Mouse (Mus musculus) CH12.LX (cell line): ENCODE measurements around the gene Tectb. TPM values are rescaled to one million over a fixed set of nuclear protein-coding genes. Genes with fewer than 3 reads are reported as not detected.

Source experiments
- DNase-seq: peaks from one replicate; pipeline ENCODE4 v3.0.0-alpha.2; 2013; ENCODE audit errors: extremely low read depth
- H3K27ac ChIP-seq: 2 replicates; pipeline ENCODE4 v1.5.1; 2012; ENCODE audit warnings: low read depth, mild to moderate bottlenecking, control low read depth, moderate library complexity; ENCODE audit not compliant: insufficient read depth
- H3K27me3 ChIP-seq: replicated peaks from 2 replicates; pipeline ENCODE3; 2012; ENCODE audit warnings: inconsistent platforms
- H3K36me3 ChIP-seq, 2 experiments: replicated peaks in 1 of 2; 2 replicates each; pipeline versions ENCODE3 to v1.6.1; 2012; ENCODE audit warnings: inconsistent platforms in 1 of 2, low read length in 1 of 2, mild to moderate bottlenecking in 1 of 2, mixed read lengths in 1 of 2, moderate library complexity in 1 of 2; ENCODE audit not compliant: control insufficient read depth in 1 of 2, insufficient read depth in 1 of 2
- H3K4me1 ChIP-seq, 2 experiments: 2 replicates each; pipeline ENCODE4 v1.6.1; 2012; ENCODE audit warnings: inconsistent platforms in 1 of 2, moderate library complexity in 1 of 2; ENCODE audit not compliant: insufficient read depth in 2 of 2, control insufficient read depth in 1 of 2
- H3K4me2 ChIP-seq: 2 replicates; pipeline ENCODE4 v1.6.1; 2012; ENCODE audit warnings: low read depth, mild to moderate bottlenecking, control low read depth; ENCODE audit not compliant: poor library complexity, insufficient read depth, severe bottlenecking
- H3K4me3 ChIP-seq, 3 experiments: fragments of 150-350 bp in 1 of 3; sonication (generic) in 1 of 3; replicated peaks in 1 of 3; 2 replicates each; pipeline versions ENCODE3 to v1.5.1; 2011 to 2012; ENCODE audit warnings: low read depth in 2 of 3, low read length in 2 of 3, mild to moderate bottlenecking in 2 of 3, moderate library complexity in 2 of 3, control low read depth in 1 of 3, improper control_type of control experiment in 1 of 3, inconsistent platforms in 1 of 3, mixed read lengths in 1 of 3; ENCODE audit not compliant: poor library complexity in 1 of 3
- H3K79me2 ChIP-seq: replicated peaks from 2 replicates; pipeline ENCODE4 v1.6.1; 2012; ENCODE audit warnings: mild to moderate bottlenecking, moderate library complexity; ENCODE audit not compliant: control insufficient read depth, poor library complexity, insufficient read depth, severe bottlenecking; ENCODE audit errors: extremely low read depth
- H3K9ac ChIP-seq: 2 replicates; pipeline ENCODE4 v1.6.1; 2012; ENCODE audit warnings: low read depth, mild to moderate bottlenecking, control low read depth, moderate library complexity; ENCODE audit not compliant: insufficient read depth
- H3K9me3 ChIP-seq: replicated peaks from 2 replicates; pipeline ENCODE3; 2012; ENCODE audit warnings: low read length, inconsistent platforms, mixed read lengths
- BHLHE40 ChIP-seq: IDR thresholded peaks from 2 replicates; pipeline ENCODE4 v1.6.1; 2011; ENCODE audit warnings: mild to moderate bottlenecking, low read depth, low read length, improper control_type of control experiment
- CHD2 ChIP-seq: IDR thresholded peaks from 2 replicates; pipeline ENCODE4 v1.6.1; 2011; ENCODE audit warnings: low read length, improper control_type of control experiment
- E2F4 ChIP-seq: IDR thresholded peaks from 2 replicates; pipeline ENCODE4 v1.6.1; 2011; ENCODE audit warnings: low read depth, low read length, improper control_type of control experiment; ENCODE audit not compliant: insufficient replicate concordance
- ETS1 ChIP-seq: conservative IDR thresholded peaks from 2 replicates; pipeline ENCODE4 v1.6.1; 2012; ENCODE audit warnings: low read depth, mild to moderate bottlenecking, inconsistent platforms, low read length, improper control_type of control experiment, moderate library complexity
- JUN ChIP-seq: IDR thresholded peaks from 2 replicates; pipeline ENCODE4 v1.6.1; 2011; ENCODE audit warnings: low read depth, mild to moderate bottlenecking, low read length, improper control_type of control experiment, moderate library complexity; ENCODE audit not compliant: insufficient read depth
- JUND ChIP-seq: conservative IDR thresholded peaks from 2 replicates; pipeline ENCODE4 v1.6.1; 2011; ENCODE audit warnings: low read depth, low read length, improper control_type of control experiment
- KAT2A ChIP-seq: IDR thresholded peaks from 2 replicates; pipeline ENCODE4 v1.6.1; 2012; ENCODE audit warnings: low read length, improper control_type of control experiment, inconsistent platforms; ENCODE audit not compliant: insufficient replicate concordance
- MAX ChIP-seq: IDR thresholded peaks from 2 replicates; pipeline ENCODE4 v1.6.1; 2011; ENCODE audit warnings: low read length, improper control_type of control experiment
- MYC ChIP-seq: IDR thresholded peaks from 2 replicates; pipeline ENCODE4 v1.6.1; 2011; ENCODE audit warnings: low read depth, mild to moderate bottlenecking, improper control_type of control experiment, low read length
- NRF1 ChIP-seq: IDR thresholded peaks from 2 replicates; pipeline ENCODE4 v1.6.1; 2014; ENCODE audit warnings: low read depth, mild to moderate bottlenecking, inconsistent platforms, low read length, improper control_type of control experiment, moderate library complexity
- PAX5 ChIP-seq: IDR thresholded peaks from 2 replicates; pipeline ENCODE4 v1.6.1; 2012; ENCODE audit warnings: low read length, inconsistent platforms, mixed read lengths
- POLR2AphosphoS2 ChIP-seq: IDR thresholded peaks from 2 replicates; pipeline ENCODE4 v1.6.1; 2011; ENCODE audit warnings: low read depth, low read length, improper control_type of control experiment
- SMC3 ChIP-seq: IDR thresholded peaks from 2 replicates; pipeline ENCODE4 v1.6.1; 2011; ENCODE audit warnings: low read depth, low read length, improper control_type of control experiment
- TCF12 ChIP-seq: IDR thresholded peaks from 2 replicates; pipeline ENCODE4 v1.6.1; 2014; ENCODE audit warnings: low read depth, mild to moderate bottlenecking, inconsistent platforms, low read length, improper control_type of control experiment
- UBTF ChIP-seq: IDR thresholded peaks from 2 replicates; pipeline ENCODE4 v1.6.1; 2012; ENCODE audit warnings: low read depth, mild to moderate bottlenecking, inconsistent platforms, low read length, improper control_type of control experiment, moderate library complexity
- USF1 ChIP-seq: IDR thresholded peaks from 2 replicates; pipeline ENCODE4 v1.6.1; 2014; ENCODE audit warnings: low read depth, mild to moderate bottlenecking, inconsistent platforms, low read length, improper control_type of control experiment
- USF2 ChIP-seq: conservative IDR thresholded peaks from 2 replicates; pipeline ENCODE4 v1.6.1; 2011; ENCODE audit warnings: low read depth, low read length, improper control_type of control experiment
- ZKSCAN1 ChIP-seq: IDR thresholded peaks from 2 replicates; pipeline ENCODE4 v1.6.1; 2012; ENCODE audit warnings: low read depth, inconsistent platforms, low read length, improper control_type of control experiment, borderline replicate concordance
- ZMIZ1 ChIP-seq: IDR thresholded peaks from 2 replicates; pipeline ENCODE4 v1.6.1; 2012; ENCODE audit warnings: low read depth, mild to moderate bottlenecking, inconsistent platforms, low read length, improper control_type of control experiment
- ZNF384 ChIP-seq: IDR thresholded peaks from 2 replicates; pipeline ENCODE4 v1.6.1; 2012; ENCODE audit warnings: low read depth, low read length, improper control_type of control experiment, inconsistent platforms
- dilution Hi-C: fragments of 300-500 bp; cut with MboI; formaldehyde crosslinking; loops from 2 replicates; pipeline ENCODE4 v1.14.3; 2020; ENCODE audit warnings: low sequenced_read_pairs; ENCODE audit not compliant: extremely low pct_unique_long_range_greater_than_20kb, extremely low pct_ligation_motif_present
- in situ Hi-C: fragments of 300-500 bp; cut with MboI; formaldehyde crosslinking; loops from 3 replicates; pipeline ENCODE4 v1.14.3; 2019; ENCODE audit warnings: low sequenced_read_pairs, low pct_ligation_motif_present, low pct_unique_long_range_greater_than_20kb, mixed read lengths
- polyA plus RNA-seq: library from polyadenylated mRNA; unstranded; fragments of >175 nt; gene quantifications from 2 replicates; pipeline ENCODE4 v1.2.1, GENCODE M21; 2012; ENCODE audit warnings: low read depth; ENCODE audit not compliant: insufficient read length
- total RNA-seq, 2 experiments: library from RNA; depleted of rRNA; stranded (reverse); fragments of 300-350 nt in 1 of 2; fragments of >200 nt in 1 of 2; gene quantifications; 2 replicates each; pipeline ENCODE4 v1.2.3; 2012 to 2014

Tectb gene
- total and polyA plus RNA-seq, 3 experiments = not detected

- H3K9me3 ChIP-seq = no peaks in the 10 kb centered on the region
- no peak overlapping the region for H3K9ac ChIP-seq
- H3K4me2 ChIP-seq = no peak overlapping the region
- no peaks in the 10 kb centered on the region for H3K36me3 ChIP-seq
- TF ChIP-seq KAT2A = no peak
- TF ChIP-seq UBTF = no peak
- TF ChIP-seq POLR2AphosphoS2 = no peak
- TF ChIP-seq MYC = no peak
- TF ChIP-seq ETS1 = no peak
- no peak for TF ChIP-seq BHLHE40
- TF ChIP-seq CHD2 = no peak
- no peak for TF ChIP-seq PAX5
- dilution Hi-C loops (no loop called here), in situ Hi-C loops (no loop called here)
- H3K4me3 ChIP-seq = no peak overlapping the region
- peaks cover 5 to 17% of the 10 kb centered on the region in 2 experiments for H3K4me1 ChIP-seq
- no peaks in the 10 kb centered on the region for H3K27me3 ChIP-seq
- no peaks in the 10 kb centered on the region for H3K79me2 ChIP-seq
- DNase-seq = no peak
- no peak overlapping the region for H3K27ac ChIP-seq
Measured at GRCm38 (mm10) chr19:55213617-55214340, 33.2 kb downstream of the Tectb start.

GRCm38 (mm10) chr19:55216876-55217275, 36.3 kb downstream of the Tectb start:
- no peaks in the 10 kb centered on the region for H3K27me3 ChIP-seq
- TF ChIP-seq JUN = no peak
- no peak for TF ChIP-seq PAX5
- no peak for TF ChIP-seq JUND
- no peak for TF ChIP-seq E2F4
- no peak for TF ChIP-seq CHD2
- TF ChIP-seq ETS1 = no peak
- TF ChIP-seq ZMIZ1 = no peak
- TF ChIP-seq USF1 = no peak
- no peak for TF ChIP-seq SMC3
- TF ChIP-seq NRF1 = no peak
- no peak for TF ChIP-seq TCF12
- no peak for TF ChIP-seq POLR2AphosphoS2
- no peak for TF ChIP-seq KAT2A
- TF ChIP-seq ZKSCAN1 = no peak
- no peak for TF ChIP-seq MAX
- no peak for TF ChIP-seq ZNF384
- TF ChIP-seq USF2 = no peak
- TF ChIP-seq, all 38 proteins: peak for 0
- Histone ChIP-seq H3K27ac (no peak overlapping the region), H3K9me3 (no peaks in the 10 kb centered on the region), H3K79me2 (no peaks in the 10 kb centered on the region), H3K36me3 (no peaks in the 10 kb centered on the region), H3K9ac (no peak overlapping the region), H3K4me2 (no peak overlapping the region), H3K4me3 (no peak overlapping the region), H3K4me1 (peaks cover 19 to 45% of the 10 kb centered on the region in 2 experiments)
- DNase-seq = no peak
- dilution Hi-C loops = no loop called here
- in situ Hi-C loops = no loop called here
